Mouse (Mus musculus) R1 (cell line): ENCODE data around the gene Ube2l6.

Source experiments
- DNase-seq: peaks from one replicate; pipeline ENCODE4 v3.0.0-alpha.2; 2018; ENCODE audit warnings: low read depth, low spot score

The Ube2l6 gene

DNA sequence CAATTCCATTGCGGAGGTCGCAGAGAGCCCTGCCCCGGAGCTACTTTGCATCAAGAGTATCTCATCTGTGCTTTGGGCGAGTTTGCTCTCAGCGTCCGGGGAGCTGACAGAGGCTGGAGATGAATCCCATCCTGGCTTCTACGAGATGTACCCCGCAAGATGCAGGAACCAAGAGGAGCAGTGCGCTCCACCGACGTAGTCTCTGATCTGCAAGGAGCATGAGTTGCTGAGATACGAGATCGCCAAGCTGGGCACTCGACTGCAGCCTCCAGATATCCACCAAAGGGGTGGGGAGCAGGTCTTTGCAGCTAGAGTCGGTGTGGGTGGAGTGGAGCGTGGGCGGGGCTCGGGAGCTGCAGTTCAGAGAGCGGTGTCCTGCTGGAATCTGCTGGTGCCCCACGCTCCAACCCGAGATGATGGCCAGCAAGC lies at the start of gene Ube2l6:
Ube2l6 (plus strand) TSS at position 336 of the 429 bp plus-strand sequence.
- DNase-seq = peak; percentile 75

DNA sequence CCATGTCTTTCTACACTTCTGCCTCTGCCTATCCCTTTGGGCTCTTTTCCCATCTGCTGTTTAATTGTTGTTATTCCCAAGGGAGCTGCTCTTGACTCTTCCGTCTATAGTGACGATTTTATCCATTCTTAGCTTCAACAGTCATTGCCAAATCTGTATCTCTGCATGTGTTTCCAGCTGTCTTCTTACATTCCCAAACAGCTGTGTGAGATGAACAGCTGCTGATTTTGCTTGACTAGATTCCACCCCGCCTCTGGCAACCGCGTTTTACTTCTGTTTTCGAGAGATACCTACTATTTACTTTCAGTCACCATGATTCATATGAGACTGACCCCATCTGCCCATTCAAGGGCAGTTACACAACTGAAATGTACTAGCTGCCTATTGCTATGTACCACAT lies 48.5 kb upstream of the Ube2l6 start:
- no peak for DNase-seq

DNA sequence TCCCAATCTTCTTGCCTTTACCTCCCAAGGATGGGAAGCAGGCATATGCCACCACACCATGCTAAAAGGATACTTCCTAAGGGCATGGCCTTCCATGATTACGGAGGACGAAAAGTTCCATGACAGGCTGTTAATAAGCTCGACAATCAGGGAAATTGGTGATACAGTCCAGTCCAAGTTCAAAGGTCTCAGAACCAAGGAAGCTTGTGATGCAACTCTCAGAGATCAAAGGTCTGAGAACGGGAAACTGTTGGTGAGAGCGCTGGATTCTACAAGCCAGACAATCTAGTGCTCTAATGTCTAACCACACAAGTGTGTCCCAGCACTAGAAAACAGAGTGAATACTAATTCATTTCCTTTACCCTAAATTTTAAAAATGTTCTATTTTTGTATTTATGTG lies 42.4 kb upstream of the Ube2l6 start:
- no peak for DNase-seq

DNA sequence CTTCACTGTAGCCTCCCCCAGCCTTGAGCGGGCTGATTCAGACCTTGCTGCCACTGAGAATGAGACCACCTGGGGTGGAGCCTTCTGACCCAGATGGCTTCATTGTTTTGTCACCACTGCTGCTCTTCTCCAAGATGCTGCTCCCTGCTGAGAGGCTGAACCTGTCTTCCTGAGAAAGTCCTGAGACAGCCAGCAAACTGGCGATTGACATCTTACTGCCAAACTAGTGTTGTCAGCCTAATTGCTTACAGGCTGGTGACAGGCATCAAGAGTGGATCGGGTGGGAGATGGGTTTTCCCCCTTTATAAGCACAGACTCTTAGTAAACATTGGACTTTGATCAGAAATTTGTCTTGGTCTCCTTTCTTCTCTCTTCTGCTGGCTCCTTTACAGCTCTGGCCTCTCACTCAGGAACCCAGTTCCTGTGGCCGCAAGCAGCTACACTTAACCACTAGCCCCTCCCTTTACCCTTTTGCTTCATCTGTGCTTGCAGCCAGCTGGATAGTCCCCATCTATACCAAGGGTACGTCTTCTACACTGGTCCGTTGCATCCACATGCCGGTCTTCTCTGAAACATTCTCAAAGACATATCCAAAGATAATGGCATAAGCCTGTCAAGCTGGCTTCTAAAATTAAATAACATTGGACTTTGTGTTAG lies 41.5 kb upstream of the Ube2l6 start:
- peak; percentile 67 for DNase-seq

DNA sequence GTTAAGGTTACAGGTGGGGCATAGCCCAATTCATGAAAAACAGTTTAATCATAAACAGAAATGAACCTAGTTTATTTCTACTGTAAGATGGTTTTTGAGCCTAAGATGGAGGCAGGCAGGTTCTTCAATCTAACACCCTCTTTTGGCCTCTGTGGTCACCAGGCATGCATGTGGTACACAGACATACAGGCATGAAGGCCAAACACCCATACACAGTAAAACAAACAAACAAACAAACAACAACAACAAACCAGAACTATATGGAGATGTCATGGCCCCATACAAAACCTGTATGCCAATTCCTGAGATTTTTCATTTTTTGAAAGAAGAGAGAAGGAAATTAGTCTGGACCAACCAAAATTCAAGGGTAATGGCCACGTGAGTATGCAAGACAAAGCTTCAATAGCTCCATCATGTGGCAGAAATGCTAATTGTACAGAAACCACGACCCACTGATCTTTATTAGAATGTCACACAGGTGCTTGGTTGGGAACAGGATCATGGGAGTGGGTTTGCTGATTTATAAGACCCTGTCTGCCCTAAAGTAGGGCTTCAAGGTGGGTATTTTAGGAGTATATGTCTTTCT lies 40.0 kb upstream of the Ube2l6 start:
- DNase-seq = peak; percentile 76

DNA sequence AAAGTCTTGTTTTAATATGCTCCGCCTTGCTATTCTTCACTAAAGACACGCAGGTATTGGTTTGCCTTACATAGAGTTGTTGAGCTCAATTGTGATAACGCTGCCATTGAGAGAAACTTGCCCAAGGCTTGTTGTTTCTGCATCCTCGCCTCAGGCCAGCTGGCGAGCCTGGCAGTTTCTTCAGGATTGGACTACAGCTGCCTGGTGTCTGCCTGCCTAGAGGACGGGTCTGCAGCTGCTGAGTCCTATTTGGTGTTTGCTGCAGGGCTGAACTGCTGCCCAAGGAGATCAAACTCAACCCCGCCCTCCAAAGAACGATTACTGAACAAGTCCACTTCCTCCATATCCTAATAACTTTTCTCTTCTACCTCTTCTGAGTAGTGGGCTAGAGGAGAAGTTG lies 37.9 kb upstream of the Ube2l6 start:
- DNase-seq = no peak

DNA sequence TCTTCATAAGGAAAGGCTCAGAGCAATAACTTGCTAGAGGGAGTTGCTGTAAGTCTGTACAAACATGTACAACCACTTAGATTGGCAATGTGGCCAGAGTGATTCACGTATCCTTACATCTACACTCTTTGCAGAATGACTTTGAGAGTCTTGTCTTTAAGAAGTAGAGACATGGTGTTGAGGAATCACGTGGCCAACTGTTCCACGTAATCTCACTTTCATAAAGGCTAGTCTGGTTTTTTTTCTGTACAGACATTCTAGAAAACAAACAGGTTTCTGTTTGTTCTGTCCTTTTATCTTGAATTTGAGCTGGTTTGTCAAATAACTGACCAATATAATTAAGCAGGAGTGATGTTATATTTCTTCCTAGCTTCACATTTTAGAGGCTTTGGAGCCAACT lies 37.3 kb upstream of the Ube2l6 start:
- DNase-seq = no peak

DNA sequence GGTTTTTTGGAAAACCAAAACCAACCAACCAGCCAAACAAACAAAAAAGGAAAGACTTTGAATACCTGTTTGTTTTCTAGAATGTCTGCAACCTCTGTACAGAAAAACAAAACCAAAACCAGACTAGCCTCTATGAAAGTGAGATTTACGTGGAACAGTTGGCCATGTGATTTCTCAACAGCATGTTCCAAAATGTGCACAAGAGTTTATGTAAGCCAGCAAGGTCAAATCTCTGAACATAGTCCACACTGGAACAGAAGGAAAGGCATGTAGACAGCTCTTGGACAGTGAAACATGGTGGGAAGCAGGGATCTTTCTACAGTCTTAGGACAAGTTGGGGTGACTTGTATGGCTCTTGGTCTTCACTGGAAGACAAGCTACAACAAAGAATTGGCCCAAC lies 36.8 kb upstream of the Ube2l6 start:
- DNase-seq = no peak

DNA sequence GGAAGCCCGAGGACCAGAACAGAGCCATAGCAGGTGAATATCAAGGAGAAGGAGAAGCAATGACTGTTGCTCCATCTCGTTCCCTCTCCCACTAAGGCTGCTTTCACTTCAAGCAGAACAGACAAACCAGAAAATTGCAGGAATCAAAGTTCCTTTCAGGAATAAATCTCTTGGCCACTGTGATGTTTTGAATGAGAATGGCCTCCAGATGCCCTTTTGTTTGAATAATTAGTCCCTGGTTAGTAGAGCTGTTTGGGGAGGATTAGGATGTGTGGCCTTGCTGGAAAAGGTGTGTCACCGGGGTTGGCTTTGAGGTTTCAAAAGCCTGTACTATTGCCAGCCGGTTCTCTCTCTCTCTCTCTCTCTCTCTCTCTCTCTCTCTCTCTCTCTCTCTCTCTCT lies 36.3 kb upstream of the Ube2l6 start:
- peak; percentile 75 for DNase-seq

DNA sequence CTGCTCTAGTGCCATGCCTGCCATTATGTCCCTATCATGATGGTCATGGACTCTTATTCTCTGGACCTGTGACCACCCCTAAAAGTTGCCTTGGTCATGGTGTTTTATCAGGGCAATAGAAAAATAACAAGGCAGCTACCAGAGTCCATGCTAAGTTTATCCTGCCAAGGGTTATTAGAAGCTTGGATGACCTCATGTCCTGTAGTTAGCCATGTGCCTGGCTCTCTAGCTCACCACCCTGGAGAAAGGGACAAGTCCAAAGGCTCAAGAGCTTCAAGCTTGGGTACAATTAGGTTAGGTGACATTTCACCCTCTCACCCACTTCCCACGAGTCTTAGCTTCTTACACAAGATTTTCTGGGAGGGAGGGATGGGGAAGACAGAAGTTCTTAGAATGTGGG lies 35.8 kb upstream of the Ube2l6 start:
- no peak for DNase-seq

DNA sequence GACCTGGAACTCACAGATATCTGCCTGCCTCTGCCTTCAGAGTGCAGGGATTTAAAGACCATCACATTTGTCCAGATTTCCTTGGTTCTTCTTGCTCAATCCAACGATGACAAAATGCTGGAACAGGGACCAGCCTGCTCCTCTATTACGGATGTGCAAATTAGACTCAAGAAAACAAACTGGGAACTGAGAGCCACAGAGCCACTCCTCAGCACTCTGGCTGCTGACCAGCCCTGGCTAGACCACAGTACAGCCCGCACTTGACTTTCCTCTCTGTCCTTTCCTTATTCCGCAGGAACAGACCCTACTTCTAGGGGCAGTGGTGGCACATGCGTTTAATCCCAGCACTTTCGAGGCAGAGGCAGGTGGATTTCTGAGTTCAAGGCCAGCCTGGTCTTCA lies 28.1 kb upstream of the Ube2l6 start:
- DNase-seq = no peak

DNA sequence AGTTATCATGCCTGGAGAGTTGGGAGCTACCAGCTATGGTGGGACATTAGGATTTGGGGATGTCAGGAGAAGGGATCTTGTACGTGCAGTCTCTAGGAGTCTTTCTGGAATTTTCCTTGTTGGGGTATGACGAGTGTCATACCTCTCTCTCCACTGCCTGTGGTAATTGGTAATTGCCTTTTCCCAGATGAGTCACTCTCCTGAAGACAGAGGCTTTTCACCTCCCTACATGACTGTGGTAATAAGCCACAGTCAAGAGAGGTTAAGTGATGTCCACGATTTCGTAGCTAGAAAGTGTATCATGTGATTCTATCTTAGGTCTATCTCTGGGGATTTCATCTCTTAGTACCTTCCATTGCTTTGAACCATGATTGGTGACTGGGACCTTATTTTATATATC lies 26.2 kb upstream of the Ube2l6 start:
- no peak for DNase-seq

DNA sequence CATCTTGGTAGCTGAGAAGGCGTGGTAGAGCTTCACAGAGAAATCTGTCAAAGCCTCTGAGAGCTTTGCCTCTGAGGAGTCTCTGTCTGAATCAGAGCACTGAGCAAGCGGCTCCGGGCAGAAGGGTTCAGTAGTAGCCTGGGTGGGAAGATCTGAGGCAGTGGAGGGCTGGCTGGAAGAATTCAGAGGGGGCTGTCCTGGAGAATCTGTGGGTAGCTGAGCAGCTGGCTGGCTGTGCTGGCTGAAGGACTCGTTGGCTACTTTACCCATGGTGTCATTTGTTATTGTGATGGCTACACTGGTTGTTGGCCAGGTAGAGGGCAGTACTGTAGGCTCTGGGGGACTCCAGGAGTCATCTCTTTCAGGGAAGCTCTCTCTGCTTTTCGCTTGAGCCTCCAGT lies 25.4 kb upstream of the Ube2l6 start:
- no peak for DNase-seq

DNA sequence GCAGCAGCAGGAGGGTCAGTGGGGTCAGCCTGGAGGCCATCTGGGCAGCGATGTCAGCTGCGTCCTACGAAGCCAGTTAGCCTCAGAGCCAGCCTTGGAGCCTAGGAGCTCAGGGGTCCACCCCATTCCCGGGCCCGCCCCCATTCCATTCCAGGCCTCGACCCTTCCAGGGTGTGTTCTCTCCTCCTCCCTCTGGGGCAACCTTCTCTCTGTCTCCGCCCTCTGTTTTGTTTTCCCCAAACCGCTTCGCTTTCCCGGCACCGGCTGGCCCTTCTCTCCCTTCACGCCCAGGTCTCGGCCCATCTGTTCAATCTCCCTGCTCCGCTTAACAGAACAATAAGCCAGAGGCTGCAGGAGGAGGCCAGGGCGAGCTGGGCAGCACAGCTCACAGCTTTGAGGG lies 23.9 kb upstream of the Ube2l6 start:
- peak; percentile 94 for DNase-seq

DNA sequence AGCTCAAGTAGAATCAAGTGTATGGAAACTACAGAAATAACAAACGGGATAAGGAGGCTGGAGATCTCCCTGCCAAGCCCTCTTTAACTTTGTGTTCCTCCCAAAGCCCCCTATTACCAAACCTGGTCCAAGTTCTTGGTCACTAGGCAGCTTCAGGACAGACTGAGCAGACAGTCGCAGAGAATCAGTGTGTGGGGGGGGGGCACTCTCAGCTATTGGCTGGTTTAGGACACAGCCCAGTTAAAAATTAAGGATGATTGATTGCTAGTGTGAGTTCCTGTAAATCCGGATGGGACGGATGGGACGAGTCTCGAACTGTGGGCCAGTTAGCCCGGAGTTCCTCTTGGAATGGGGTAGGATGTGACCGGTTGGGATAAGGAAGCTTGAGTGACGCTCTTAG lies 23.4 kb upstream of the Ube2l6 start, which contains the start of gene Serping1:
Serping1 (minus strand) TSS at position 204 of the 400 bp plus-strand sequence.
- peak; percentile 20 for DNase-seq

DNA sequence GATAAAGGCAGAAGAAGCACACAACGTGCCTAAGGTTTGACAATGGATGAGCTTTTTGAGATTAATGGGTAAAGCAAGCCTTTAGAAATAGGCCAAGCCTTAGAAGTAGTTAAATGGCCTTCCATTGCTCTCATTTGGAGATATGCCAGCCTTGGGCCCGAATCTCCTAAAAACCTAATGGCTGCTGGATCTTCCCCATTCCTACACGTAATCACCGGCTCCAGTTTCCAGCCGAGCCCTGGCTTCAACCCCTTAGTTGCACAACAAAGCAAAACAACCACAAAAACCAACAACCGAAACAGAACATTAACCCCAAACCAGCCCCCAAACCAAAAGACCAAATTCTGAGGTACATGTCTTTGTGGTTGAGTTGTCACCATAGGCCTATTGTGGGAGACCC lies 23.0 kb upstream of the Ube2l6 start:
- DNase-seq = no peak

DNA sequence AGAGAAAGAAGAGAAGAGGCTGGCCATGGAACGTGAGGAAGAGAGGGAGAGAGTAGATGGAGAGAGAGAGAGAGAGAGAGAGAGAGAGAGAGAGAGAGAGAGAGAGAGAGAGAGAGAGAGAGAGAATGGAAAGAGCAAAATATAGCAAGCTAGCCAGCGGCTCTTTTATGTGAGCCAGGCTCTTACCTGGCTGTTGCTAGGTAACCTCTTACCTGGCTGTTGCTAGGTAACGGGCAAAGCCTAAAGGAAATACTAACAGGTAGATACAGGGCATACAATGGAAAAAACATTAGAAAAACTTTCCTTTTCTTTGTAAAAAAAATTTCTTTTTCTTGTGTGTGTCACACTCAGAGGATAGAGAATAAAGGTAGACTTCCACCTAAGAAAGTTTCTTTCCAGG lies 20.9 kb upstream of the Ube2l6 start:
- no peak for DNase-seq

DNA sequence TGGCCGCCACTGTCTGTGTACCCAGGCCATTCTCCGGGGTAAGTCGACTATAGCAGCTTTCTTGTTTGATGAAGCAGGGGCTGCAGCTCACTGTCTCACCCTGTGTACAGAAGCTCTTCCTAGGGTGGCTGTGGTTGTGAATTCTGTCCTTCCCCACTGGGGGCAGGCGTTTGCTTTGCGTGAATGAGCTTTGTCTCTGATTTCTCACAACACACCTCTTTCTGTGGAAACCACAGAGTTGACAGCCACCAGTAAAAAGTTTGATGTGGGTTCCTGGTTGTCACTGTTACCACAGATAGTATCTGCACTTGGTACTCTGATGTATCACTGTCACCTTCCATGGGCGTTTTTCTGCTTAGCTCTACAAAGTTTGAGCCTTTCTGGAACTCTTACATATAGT lies 19.4 kb upstream of the Ube2l6 start:
- peak; percentile 70 for DNase-seq

DNA sequence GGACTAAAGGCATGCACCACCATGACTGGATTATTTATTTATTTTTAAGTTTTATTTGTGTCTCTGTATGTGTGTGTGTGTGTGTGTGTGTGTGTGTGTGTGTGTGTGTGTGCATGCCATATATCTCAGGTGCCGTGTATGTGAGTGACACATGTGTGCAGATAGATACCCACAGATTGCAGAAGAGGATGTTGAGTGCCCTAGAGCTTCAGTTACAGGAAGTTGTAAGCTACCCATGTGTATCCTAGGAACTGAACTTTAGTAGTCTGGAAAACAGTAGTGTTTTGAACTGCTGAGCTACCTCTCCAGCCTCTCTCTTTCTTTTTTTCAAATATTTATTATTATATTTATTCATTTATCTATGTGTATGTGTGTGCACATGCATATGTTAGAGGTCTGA lies 15.3 kb upstream of the Ube2l6 start:
- DNase-seq = no peak

DNA sequence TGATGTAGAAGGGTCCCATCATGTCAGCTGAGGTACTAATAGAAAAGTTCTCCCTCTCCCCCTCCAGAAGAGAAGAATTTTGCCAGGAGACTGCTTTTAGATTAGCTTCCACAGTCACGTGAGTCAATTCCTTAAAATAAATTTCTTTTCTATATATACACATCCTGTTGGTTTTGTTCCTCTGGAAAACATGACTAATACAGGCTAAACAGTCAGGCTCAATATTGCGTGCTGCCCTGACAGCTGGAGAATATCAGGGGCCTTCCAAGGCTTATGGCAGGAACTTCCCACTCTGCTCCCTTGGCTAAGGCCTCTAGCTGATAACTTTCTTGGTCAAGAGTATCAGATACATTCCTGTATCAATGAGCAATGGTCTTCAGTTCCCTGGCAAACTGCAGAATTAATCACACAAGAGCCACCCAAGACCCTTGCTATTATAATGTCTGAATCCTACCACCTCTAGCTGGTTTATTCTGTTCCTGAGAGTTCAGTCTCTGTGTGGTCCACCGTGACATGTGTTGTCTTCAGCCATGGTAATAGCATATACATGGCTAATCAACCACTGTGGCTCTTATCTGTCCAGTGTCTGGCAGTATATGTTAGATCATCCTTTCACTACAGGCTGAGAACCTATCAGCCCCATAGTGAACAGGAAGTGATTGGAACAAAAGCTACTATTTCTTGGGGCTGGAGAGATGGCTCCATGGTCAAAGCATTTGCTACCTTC lies 14.6 kb upstream of the Ube2l6 start:
- no peak for DNase-seq

DNA sequence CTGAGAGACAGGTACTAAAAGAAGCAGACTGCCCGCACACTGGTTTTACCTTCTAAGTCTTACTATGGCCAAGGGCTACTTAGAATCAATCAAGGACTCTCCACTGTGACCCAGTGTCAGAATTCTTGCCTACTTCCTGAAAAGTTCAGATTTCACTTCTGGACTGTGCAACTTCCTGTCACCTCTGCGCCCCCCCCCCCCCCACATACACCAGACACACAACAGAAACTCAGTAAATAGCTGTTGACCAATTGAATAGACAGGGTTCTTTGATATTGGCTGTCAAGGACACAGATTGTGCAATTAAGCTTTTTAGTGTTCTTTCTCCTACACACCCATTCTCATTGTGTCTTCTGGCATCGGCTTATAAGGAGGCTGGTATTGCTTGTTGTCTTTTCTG lies 10.3 kb upstream of the Ube2l6 start:
- no peak for DNase-seq

DNA sequence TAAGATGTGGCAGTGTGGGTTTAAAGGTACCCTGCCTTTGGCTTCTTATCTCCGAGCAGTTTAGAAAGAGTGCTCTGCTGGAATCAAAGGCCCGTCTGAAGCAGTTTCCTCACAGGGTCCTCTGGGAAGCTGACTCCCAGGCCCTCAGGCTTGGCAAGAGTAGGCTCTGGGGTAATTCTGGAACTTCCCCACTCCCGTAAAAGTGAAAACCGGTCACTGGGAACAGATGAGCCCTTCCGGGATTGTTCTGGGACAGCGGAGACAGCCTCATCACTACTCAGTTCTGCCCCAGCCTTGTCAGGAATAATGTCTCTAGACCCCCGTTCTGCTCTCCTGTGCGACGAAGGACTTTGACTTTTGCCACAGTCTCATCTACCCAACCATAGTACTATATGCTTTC lies 8.2 kb upstream of the Ube2l6 start:
- DNase-seq = no peak

DNA sequence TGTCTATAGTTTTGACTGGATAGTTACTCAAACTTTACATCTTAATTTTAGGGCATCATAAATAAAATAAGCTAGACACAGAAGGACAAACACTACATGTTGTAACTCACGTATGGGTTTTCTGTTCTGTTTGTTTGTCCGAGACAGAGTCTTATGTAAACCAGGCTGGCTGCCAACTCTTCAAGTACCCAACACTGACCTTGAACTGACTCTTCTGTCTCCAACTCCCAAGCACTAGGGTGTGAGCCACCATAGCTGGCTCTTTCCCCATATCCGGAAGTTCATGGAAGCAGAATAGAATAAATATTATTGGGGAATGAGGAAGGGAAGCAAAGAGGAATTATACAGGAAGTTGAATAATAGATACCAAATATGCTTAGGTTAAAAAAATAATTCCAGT lies 6.1 kb upstream of the Ube2l6 start:
- DNase-seq = no peak
